Mouse (Mus musculus) neural tube, embryonic 13.5 days (tissue): ENCODE data around the gene Pigq. TPM values are rescaled to one million over a fixed set of nuclear protein-coding genes. Genes with fewer than 3 reads are reported as not detected.

Experiments
- ATAC-seq: fragments of 200-750 bp; cut with Nextera tagmentation; 2 replicates; pipeline ENCODE4 v1.8.0; 2017; ENCODE audit warnings: low read depth, mild to moderate bottlenecking, moderate TSS enrichment, moderate library complexity
- H3K27ac ChIP-seq: fragments of 300-500 bp; sonication (generic); replicated peaks from 2 replicates; pipeline ENCODE4 v1.5.1; 2015; ENCODE audit warnings: moderate library complexity, mild to moderate bottlenecking, inconsistent platforms
- H3K27me3 ChIP-seq: fragments of 300-500 bp; sonication (generic); 2 replicates; pipeline ENCODE4 v1.6.1; 2015; ENCODE audit warnings: mild to moderate bottlenecking, inconsistent platforms
- H3K36me3 ChIP-seq: fragments of 300-500 bp; sonication (generic); 2 replicates; pipeline ENCODE4 v1.6.1; 2015; ENCODE audit warnings: mild to moderate bottlenecking, inconsistent platforms
- H3K4me1 ChIP-seq: fragments of 300-500 bp; sonication (generic); replicated peaks from 2 replicates; pipeline ENCODE4 v1.6.1; 2015; ENCODE audit warnings: inconsistent platforms
- H3K4me2 ChIP-seq: fragments of 300-500 bp; sonication (generic); 2 replicates; pipeline ENCODE4 v1.6.1; 2015; ENCODE audit warnings: inconsistent platforms, mild to moderate bottlenecking, moderate library complexity
- H3K4me3 ChIP-seq: fragments of 300-500 bp; sonication (generic); 2 replicates; pipeline ENCODE4 v1.5.1; 2015; ENCODE audit warnings: mild to moderate bottlenecking, inconsistent platforms
- H3K9ac ChIP-seq: fragments of 300-500 bp; sonication (generic); 2 replicates; pipeline ENCODE4 v1.6.1; 2015; ENCODE audit warnings: moderate library complexity, mild to moderate bottlenecking, inconsistent platforms
- H3K9me3 ChIP-seq: fragments of 300-500 bp; sonication (generic); 2 replicates; pipeline ENCODE4 v1.6.1; 2016; ENCODE audit warnings: inconsistent platforms
- WGBS: fragments of 180-500 bp; shearing (Covaris S2); methylation state at CpG from one replicate; pipeline ENCODE4 v1.1.7; 2015; 5-methylcytosine and 5-hydroxymethylcytosine counted together
- polyA plus RNA-seq: library from polyadenylated mRNA; unstranded; fragments of >200 nt; fragmentation: Nextera tagmentation; extraction: Ambion mirVana; gene quantifications from 2 replicates; pipeline ENCODE4 v1.2.1, GENCODE M21; 2015

The Pigq gene
- polyA plus RNA-seq, 1 experiment from 2014 or later, result 56.1 TPM

DNA sequence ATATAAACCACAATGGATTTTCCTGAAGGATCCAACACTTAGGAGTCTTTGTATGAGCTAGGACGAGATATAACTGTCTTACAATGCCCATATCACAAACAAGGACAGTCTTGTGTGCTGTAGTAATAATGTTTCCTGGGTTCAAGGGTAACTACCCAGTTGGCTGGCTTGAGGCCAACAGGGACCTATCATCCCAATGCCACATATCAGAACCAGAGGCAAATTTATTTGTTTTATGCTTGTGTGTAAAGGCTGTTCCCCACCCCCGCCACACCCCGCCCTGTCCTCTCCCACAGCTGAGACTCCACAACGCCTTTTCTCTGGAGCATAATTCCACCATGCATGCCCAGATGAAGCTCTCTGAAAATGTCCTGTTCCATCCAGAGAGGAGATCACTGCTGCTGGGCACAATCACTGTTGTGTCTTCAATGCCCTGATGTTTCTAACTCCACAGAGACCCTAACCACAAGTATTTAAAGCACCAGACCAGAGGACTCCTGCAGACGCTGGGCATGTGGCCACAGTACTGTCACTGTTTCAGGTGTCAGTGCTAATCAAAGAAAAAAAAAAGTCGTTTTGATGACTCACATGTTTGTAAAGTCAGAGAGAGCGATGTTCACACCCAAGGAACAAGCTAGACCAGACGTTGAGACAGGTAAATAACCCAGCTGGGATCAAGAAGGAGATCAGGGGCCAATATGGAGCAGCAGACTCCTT lies 27.6 kb downstream of the Pigq start:
- Histone ChIP-seq H3K9me3 (no peaks in the 10 kb centered on the region), H3K4me1 (peaks cover 34% of the 10 kb centered on the region), H3K27me3 (no peaks in the 10 kb centered on the region), H3K4me2 (peak overlapping the region; percentile 92), H3K36me3 (peaks cover 6% of the 10 kb centered on the region), H3K4me3 (peak overlapping the region; percentile 95; the same call in 1 of the 2 replicates), H3K27ac (no peak overlapping the region), H3K9ac (peak overlapping the region; percentile 86; the same call in 1 of the 2 replicates)
- ATAC-seq, result no peak
- 76% methylated on average over 8 of the region's 8 CpGs for WGBS

DNA sequence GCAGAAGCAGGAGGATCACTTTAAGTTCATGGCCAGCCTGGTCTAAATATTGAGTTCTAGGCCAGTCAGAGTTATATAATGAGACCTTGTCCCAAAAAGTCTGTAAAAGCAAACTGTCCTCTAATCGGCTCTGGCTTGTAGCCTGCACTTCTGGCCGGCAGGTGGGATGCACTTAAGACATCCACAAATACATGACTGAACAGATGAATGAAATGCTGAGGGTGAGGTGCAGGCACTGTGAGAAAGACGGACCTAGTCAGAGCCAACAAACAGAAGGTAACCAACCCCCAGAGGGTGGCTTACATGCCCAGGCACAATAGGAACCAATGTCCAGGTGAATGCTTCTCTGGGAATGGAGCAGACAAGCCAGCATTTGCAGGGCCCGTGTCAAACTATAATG lies 30.4 kb downstream of the Pigq start:
- H3K9me3 ChIP-seq, result no peaks in the 10 kb centered on the region
- no peaks in the 10 kb centered on the region for H3K27me3 ChIP-seq
- no peak for ATAC-seq
- H3K27ac ChIP-seq, result no peak overlapping the region
- H3K4me2 ChIP-seq, result no peak overlapping the region
- peaks cover 27% of the 10 kb centered on the region for H3K4me1 ChIP-seq
- H3K4me3 ChIP-seq, result no peak overlapping the region
- peaks cover 6% of the 10 kb centered on the region for H3K36me3 ChIP-seq
- WGBS, result 86% methylated on average over 4 of the region's 4 CpGs
- H3K9ac ChIP-seq, result no peak overlapping the region; the same call in 1 of the 2 replicates

DNA sequence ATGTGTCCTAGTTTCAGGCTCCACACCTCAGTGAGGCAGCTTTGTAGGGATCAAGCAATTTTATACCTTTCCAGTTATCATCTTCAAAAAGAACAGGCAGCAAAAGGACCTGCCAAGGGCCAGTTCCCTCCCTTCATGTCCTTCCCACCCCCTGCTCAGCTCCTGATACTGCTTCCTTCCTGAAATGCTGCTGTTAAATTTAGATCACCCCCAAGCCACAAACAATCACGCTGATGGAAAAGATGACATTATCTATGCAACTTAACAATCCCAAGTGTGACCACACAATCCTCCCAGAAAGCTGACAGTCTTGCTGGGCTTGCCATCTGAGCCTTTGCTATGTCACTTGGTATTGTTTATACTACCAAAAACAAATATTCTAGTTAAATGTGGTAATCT lies 30.9 kb downstream of the Pigq start:
- Histone ChIP-seq H3K4me1 (peaks cover 25% of the 10 kb centered on the region), H3K27ac (no peak overlapping the region), H3K36me3 (peaks cover 6% of the 10 kb centered on the region), H3K4me2 (no peak overlapping the region), H3K27me3 (no peaks in the 10 kb centered on the region), H3K4me3 (no peak overlapping the region), H3K9ac (no peak overlapping the region), H3K9me3 (no peaks in the 10 kb centered on the region)
- no peak for ATAC-seq
- WGBS, result 84% methylated on average over 1 of the region's 1 CpGs

GRCm38 (mm10) chr17:25913186-25913876 lies 31.4 kb downstream of the Pigq start:
- ATAC-seq, result no peak
- H3K4me2 ChIP-seq, result no peak overlapping the region

DNA sequence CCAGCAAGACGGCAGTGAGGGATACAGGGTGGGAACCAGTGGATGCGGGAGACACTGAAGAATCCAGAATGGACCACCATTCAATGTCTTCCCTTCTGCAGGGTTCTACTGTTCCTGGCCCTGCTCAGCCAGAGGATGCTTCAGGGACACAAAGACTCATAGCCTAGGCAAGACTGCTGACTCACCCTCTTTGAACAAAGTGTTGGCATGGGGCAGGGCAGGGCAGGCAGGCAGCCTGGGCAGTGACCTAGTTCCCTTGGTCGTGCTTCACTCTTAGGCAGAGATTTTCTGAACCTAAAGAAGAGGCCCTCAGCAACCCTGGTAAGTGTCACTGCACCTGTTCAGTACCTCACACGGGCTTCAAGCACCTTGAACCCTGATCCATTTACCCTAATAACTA lies 32.9 kb downstream of the Pigq start:
- Histone ChIP-seq H3K27me3 (no peaks in the 10 kb centered on the region), H3K4me3 (no peak overlapping the region), H3K27ac (no peak overlapping the region), H3K9me3 (no peaks in the 10 kb centered on the region), H3K4me2 (no peak overlapping the region), H3K36me3 (peaks cover 3% of the 10 kb centered on the region; the same call in 1 of the 2 replicates), H3K4me1 (peaks cover 5% of the 10 kb centered on the region), H3K9ac (no peak overlapping the region)
- 88% methylated on average over 4 of the region's 4 CpGs for WGBS
- ATAC-seq, result no peak

More at GRCm38 (mm10) chr17:25913186-25913876, 31.4 kb downstream of the Pigq start:
- Histone ChIP-seq H3K4me1 (peaks cover 20% of the 10 kb centered on the region), H3K9ac (no peak overlapping the region), H3K27ac (no peak overlapping the region), H3K36me3 (peaks cover 6% of the 10 kb centered on the region), H3K9me3 (no peaks in the 10 kb centered on the region), H3K27me3 (no peaks in the 10 kb centered on the region), H3K4me3 (no peak overlapping the region)
- WGBS, result 92% methylated on average over 14 of the region's 14 CpGs

- Histone ChIP-seq H3K4me1 (no peaks in the 10 kb centered on the region), H3K36me3 (peaks cover 4% of the 10 kb centered on the region; the same call in 1 of the 2 replicates), H3K27me3 (no peaks in the 10 kb centered on the region), H3K27ac (no peak overlapping the region), H3K4me2 (no peak overlapping the region), H3K9me3 (no peaks in the 10 kb centered on the region), H3K4me3 (no peak overlapping the region), H3K9ac (no peak overlapping the region)
- ATAC-seq, result no peak
- WGBS, result 87% methylated on average over 2 of the region's 2 CpGs
Measured at GRCm38 (mm10) chr17:25907640-25908039, 37.1 kb downstream of the Pigq start.

DNA sequence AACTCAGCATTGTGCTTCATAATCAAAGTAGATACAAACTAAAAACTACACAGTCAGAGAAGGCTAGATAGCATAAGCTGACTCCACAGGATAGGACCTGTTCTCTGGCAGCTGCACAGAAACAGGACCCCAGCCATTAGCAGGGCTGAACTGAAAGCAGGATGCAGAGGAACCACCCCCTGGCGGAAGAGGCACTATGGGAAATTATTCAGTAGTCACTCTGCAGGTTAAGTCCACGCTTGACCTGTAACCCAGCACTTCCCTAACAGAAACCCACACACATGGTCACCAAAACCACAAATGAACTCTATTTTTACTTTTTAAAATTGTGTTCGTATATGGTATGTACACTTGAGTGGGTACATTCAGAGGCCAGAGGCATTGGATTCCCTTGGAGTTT lies 41.7 kb downstream of the Pigq start:
- peaks cover 12% of the 10 kb centered on the region; the same call in 1 of the 2 replicates for H3K36me3 ChIP-seq
- ATAC-seq, result no peak
- no peaks in the 10 kb centered on the region for H3K4me1 ChIP-seq
- no peaks in the 10 kb centered on the region for H3K27me3 ChIP-seq
- H3K4me2 ChIP-seq, result no peak overlapping the region
- H3K4me3 ChIP-seq, result no peak overlapping the region
- WGBS, result 84% methylated on average over 3 of the region's 3 CpGs
- H3K9me3 ChIP-seq, result no peaks in the 10 kb centered on the region
- H3K27ac ChIP-seq, result no peak overlapping the region
- H3K9ac ChIP-seq, result no peak overlapping the region

- no peaks in the 10 kb centered on the region for H3K9me3 ChIP-seq
- H3K4me3 ChIP-seq, result no peak overlapping the region
- 94% methylated on average over 1 of the region's 1 CpGs for WGBS
- H3K36me3 ChIP-seq, result peaks cover 8% of the 10 kb centered on the region; the same call in 1 of the 2 replicates
- H3K4me1 ChIP-seq, result peaks cover 14% of the 10 kb centered on the region; the same call in 1 of the 2 replicates
- no peak overlapping the region for H3K4me2 ChIP-seq
- H3K27ac ChIP-seq, result no peak overlapping the region
- H3K27me3 ChIP-seq, result no peaks in the 10 kb centered on the region
- no peak for ATAC-seq
- no peak overlapping the region for H3K9ac ChIP-seq
Measured at GRCm38 (mm10) chr17:25900193-25900592, 44.5 kb downstream of the Pigq start.

DNA sequence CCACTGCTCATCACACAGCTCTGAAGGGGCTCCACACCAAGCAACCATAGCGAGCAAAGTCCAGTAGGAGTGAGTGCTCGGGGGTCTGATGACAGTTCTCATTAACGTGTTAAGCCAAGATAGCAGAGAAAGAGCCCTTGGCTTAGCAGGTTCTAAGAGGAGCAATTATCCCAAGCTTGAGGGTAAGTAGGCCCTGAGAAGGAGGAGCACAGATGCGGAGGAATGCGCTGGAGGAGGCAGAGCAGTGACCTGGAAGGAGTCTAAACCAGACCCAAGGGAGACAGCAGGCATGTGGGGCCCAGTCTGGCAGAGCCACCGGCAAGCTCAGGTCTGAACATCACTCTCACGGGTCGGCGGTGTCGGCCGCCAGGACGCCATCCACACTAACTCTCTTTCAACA lies 48.8 kb downstream of the Pigq start:
- no peak overlapping the region for H3K4me3 ChIP-seq

GRCm38 (mm10) chr17:25895415-25895814 lies 49.3 kb downstream of the Pigq start:
- Histone ChIP-seq H3K36me3 (peaks cover 3% of the 10 kb centered on the region; the same call in 1 of the 2 replicates), H3K4me1 (peaks cover 17% of the 10 kb centered on the region), H3K4me3 (no peak overlapping the region), H3K9me3 (no peaks in the 10 kb centered on the region), H3K27ac (no peak overlapping the region), H3K4me2 (no peak overlapping the region), H3K9ac (no peak overlapping the region), H3K27me3 (no peaks in the 10 kb centered on the region)
- ATAC-seq, result no peak
- WGBS, result 31% methylated on average over 2 of the region's 2 CpGs

More for the DNA sequence above, 48.8 kb downstream of the Pigq start:
- Histone ChIP-seq H3K4me1 (peaks cover 17% of the 10 kb centered on the region), H3K27me3 (no peaks in the 10 kb centered on the region), H3K9ac (no peak overlapping the region), H3K4me2 (no peak overlapping the region), H3K9me3 (no peaks in the 10 kb centered on the region), H3K36me3 (peaks cover 8% of the 10 kb centered on the region; the same call in 1 of the 2 replicates), H3K27ac (no peak overlapping the region)
- ATAC-seq, result no peak
- 74% methylated on average over 12 of the region's 12 CpGs for WGBS

DNA sequence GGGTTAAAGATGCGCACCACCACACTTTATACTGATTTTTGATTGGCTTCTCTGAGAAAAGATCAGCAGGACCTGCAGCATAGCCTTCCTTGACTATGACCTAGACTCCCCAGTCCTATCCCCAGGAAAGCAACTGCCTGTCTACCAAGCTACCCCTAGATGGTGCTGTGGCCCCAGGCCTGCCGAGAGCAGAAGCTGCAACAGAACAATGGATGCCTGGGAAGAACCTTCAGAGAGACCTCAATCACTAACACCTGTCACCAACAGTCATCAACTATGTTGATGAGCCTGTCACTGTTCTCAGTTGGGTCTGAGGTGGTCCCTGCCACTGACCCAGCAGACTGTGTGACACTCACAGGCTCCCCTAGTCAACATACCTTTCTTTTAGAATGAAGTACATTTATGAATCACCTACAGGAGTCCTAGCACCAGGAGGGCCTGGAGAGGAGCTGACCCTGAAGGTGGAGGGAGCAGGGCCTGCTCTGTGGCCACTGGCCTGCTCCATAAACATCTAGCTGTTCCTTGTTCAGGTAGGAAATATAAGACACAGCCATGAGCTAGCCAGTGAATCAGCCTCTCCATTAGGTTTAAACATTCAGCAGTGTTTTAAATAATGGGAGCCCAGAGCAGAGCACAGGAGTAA lies 50.6 kb downstream of the Pigq start:
- 26% methylated on average over 2 of the region's 2 CpGs for WGBS
- Histone ChIP-seq H3K9me3 (no peaks in the 10 kb centered on the region), H3K27me3 (no peaks in the 10 kb centered on the region), H3K4me2 (no peak overlapping the region), H3K27ac (peak overlapping the region; percentile 70), H3K4me1 (peaks cover 17% of the 10 kb centered on the region), H3K36me3 (peaks cover 12% of the 10 kb centered on the region), H3K4me3 (no peak overlapping the region), H3K9ac (no peak overlapping the region)
- ATAC-seq, result peak; percentile 82

- 90% methylated on average over 3 of the region's 3 CpGs for WGBS
- H3K9me3 ChIP-seq, result no peaks in the 10 kb centered on the region
- H3K4me3 ChIP-seq, result no peak overlapping the region
- no peak for ATAC-seq
- H3K27ac ChIP-seq, result no peak overlapping the region
- H3K4me2 ChIP-seq, result no peak overlapping the region
- no peak overlapping the region for H3K9ac ChIP-seq
- H3K36me3 ChIP-seq, result peaks cover 45% of the 10 kb centered on the region
- H3K4me1 ChIP-seq, result no peaks in the 10 kb centered on the region; the same call in 1 of the 2 replicates
- no peaks in the 10 kb centered on the region for H3K27me3 ChIP-seq
Measured at GRCm38 (mm10) chr17:25888837-25889236, 55.9 kb downstream of the Pigq start.
